Mouse (Mus musculus) stomach, embryonic 16.5 days (tissue): ENCODE results near the gene Gstt4. TPM values are rescaled to one million over a fixed set of nuclear protein-coding genes. Genes with fewer than 3 reads are reported as not detected.
"Not testable (repeated sequence)": the region's sequence is repeated elsewhere in the genome, so short reads cannot be mapped to it uniquely, and the experiment has no call there.

Experiments
- ATAC-seq: fragments of 200-750 bp; cut with Nextera tagmentation; 2 replicates; pipeline ENCODE4 v1.8.0; 2017; ENCODE audit warnings: moderate number of reproducible peaks, moderate TSS enrichment; ENCODE audit not compliant: insufficient read depth, low FRiP score
- H3K27ac ChIP-seq: fragments of 300-500 bp; sonication (generic); 2 replicates; pipeline ENCODE4 v1.5.1; 2014; ENCODE audit warnings: low read length
- H3K27me3 ChIP-seq: fragments of 300-500 bp; sonication (generic); 2 replicates; pipeline ENCODE4 v1.6.1; 2014; ENCODE audit warnings: low read length, control low read depth, mixed read lengths; ENCODE audit not compliant: control insufficient read depth, insufficient read depth
- H3K36me3 ChIP-seq: fragments of 300-500 bp; sonication (generic); 2 replicates; pipeline ENCODE4 v1.6.1; 2014; ENCODE audit warnings: low read length; ENCODE audit not compliant: control insufficient read depth, insufficient read depth
- H3K4me1 ChIP-seq: fragments of 300-500 bp; sonication (generic); 2 replicates; pipeline ENCODE4 v1.6.1; 2014; ENCODE audit warnings: low read length, control low read depth, mixed read lengths; ENCODE audit not compliant: control insufficient read depth, insufficient read depth
- H3K4me2 ChIP-seq: fragments of 300-500 bp; sonication (generic); 2 replicates; pipeline ENCODE4 v1.6.1; 2014; ENCODE audit warnings: low read depth, low read length, mixed read lengths
- H3K4me3 ChIP-seq: fragments of 300-500 bp; sonication (generic); replicated peaks from 2 replicates; pipeline ENCODE4 v1.5.1; 2014; ENCODE audit warnings: mild to moderate bottlenecking, low read length
- H3K9ac ChIP-seq: fragments of 300-500 bp; sonication (generic); 2 replicates; pipeline ENCODE4 v1.6.1; 2014; ENCODE audit warnings: low read length
- H3K9me3 ChIP-seq: fragments of 300-500 bp; sonication (generic); replicated peaks from 2 replicates; pipeline ENCODE4 v1.6.1; 2016; ENCODE audit warnings: low read length, control low read depth; ENCODE audit not compliant: control insufficient read depth
- WGBS: fragments of 180-500 bp; shearing (Covaris S2); extraction: QIAGEN DNeasy Blood & Tissue Kit; methylation state at CpG from one replicate; pipeline ENCODE4 v1.1.7; 2014; 5-methylcytosine and 5-hydroxymethylcytosine counted together
- polyA plus RNA-seq: library from polyadenylated mRNA; unstranded; fragments of >200 nt; fragmentation: Nextera tagmentation; extraction: Ambion mirVana; gene quantifications from 2 replicates; pipeline ENCODE4 v1.2.1, GENCODE M21; 2015

The Gstt4 gene
- polyA plus RNA-seq = not detected in 2 replicates

- H3K36me3 ChIP-seq = no peaks in the 10 kb centered on the region
- no peaks in the 10 kb centered on the region for H3K4me1 ChIP-seq
- H3K27ac ChIP-seq = no peak within 1 kb of the TSS
- H3K4me2 ChIP-seq = no peak within 1 kb of the TSS
- no peak within 1 kb of the TSS for H3K9ac ChIP-seq
- no peaks in the 10 kb centered on the region for H3K27me3 ChIP-seq
- H3K9me3 ChIP-seq = no peaks in the 10 kb centered on the region
- H3K4me3 ChIP-seq = no peak within 1 kb of the TSS
- WGBS = 90% methylated on average over 2 of the region's 2 CpGs
- ATAC-seq = no peak
Measured at GRCm38 (mm10) chr10:75822443-75822842, at the start of gene Gstt4. Gene Gstt4, minus strand, starts transcription at chr10:75822543.

GRCm38 (mm10) chr10:75861587-75861986 is 39.2 kb upstream of the Gstt4 start:
- Histone ChIP-seq H3K27ac (no peak overlapping the region), H3K27me3 (no peaks in the 10 kb centered on the region), H3K36me3 (no peaks in the 10 kb centered on the region), H3K9me3 (no peaks in the 10 kb centered on the region), H3K9ac (no peak overlapping the region), H3K4me3 (no peak overlapping the region), H3K4me2 (no peak overlapping the region), H3K4me1 (peaks cover 18% of the 10 kb centered on the region)
- WGBS = 79% methylated on average over 5 of the region's 5 CpGs
- ATAC-seq = no peak

GRCm38 (mm10) chr10:75860746-75861145 is 38.4 kb upstream of the Gstt4 start:
- no peak for ATAC-seq
- 31% methylated on average over 7 of the region's 7 CpGs for WGBS
- Histone ChIP-seq H3K4me3 (no peak overlapping the region), H3K27ac (peak overlapping the region; percentile 97), H3K36me3 (no peaks in the 10 kb centered on the region), H3K4me1 (peaks cover 18% of the 10 kb centered on the region), H3K4me2 (peak overlapping the region; percentile 74; the same call in 1 of the 2 replicates), H3K9me3 (no peaks in the 10 kb centered on the region), H3K27me3 (no peaks in the 10 kb centered on the region), H3K9ac (peak overlapping the region; percentile 86; the same call in 1 of the 2 replicates)

GRCm38 (mm10) chr10:75859786-75860470 is 37.6 kb upstream of the Gstt4 start, which contains the start of gene Mif:
Gene Mif, minus strand, starts transcription at chr10:75860240.
- Histone ChIP-seq H3K4me1 (peaks cover 18% of the 10 kb centered on the region), H3K9ac (peak within 1 kb of the TSS; percentile 86), H3K27ac (peak within 1 kb of the TSS; percentile 97), H3K4me3 (peak within 1 kb of the TSS; percentile 78), H3K4me2 (peak within 1 kb of the TSS; percentile 74)
- H3K9me3 ChIP-seq, H3K36me3 ChIP-seq, H3K27me3 ChIP-seq: not testable (repeated sequence)
- ATAC-seq = peak; percentile 97
- under 1% methylated on average over 42 of the region's 46 CpGs for WGBS

DNA sequence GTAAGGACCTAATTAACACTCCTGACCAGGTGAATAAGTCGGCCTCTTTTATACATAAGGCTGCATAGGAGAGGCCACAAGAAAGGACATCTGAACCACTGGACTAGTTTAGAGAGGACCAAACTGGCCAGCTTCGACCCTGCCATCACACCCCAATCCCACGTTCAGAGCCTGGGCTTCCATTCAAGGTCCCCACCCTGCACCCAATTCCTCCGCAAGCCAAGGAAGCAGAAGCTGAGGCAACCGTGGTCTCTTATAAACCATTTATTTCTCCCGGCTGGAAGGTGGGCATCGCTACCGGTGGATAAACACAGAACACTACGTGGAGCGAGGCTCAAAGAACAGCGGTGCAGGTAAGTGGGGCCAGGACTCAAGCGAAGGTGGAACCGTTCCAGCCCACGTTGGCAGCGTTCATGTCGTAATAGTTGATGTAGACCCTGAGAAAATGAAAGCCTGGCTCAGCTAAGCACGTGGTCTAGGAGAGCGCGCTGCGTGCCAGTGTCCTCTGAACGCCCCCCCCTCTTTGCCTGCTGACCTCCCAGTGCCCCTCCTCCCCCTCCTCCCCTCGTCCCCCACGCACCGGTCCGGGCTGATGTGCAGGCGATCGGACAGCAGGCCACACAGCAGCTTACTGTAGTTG is 36.9 kb upstream of the Gstt4 start:
- peak overlapping the region; percentile 97 for H3K27ac ChIP-seq
- peaks cover 18% of the 10 kb centered on the region for H3K4me1 ChIP-seq
- H3K36me3 ChIP-seq = no peaks in the 10 kb centered on the region
- no peaks in the 10 kb centered on the region for H3K27me3 ChIP-seq
- WGBS = 2% methylated on average over 27 of the region's 27 CpGs
- ATAC-seq = peak; percentile 55
- no peaks in the 10 kb centered on the region for H3K9me3 ChIP-seq
- peak overlapping the region; percentile 78 for H3K4me3 ChIP-seq
- peak overlapping the region; percentile 74 for H3K4me2 ChIP-seq
- peak overlapping the region; percentile 86 for H3K9ac ChIP-seq

GRCm38 (mm10) chr10:75857598-75857997 is 35.3 kb upstream of the Gstt4 start:
- Histone ChIP-seq H3K4me3 (no peak overlapping the region), H3K27ac (no peak overlapping the region), H3K9ac (0 out of 2 replicates have a peak overlapping the region, but pooled peaks have one; percentile 6), H3K4me2 (no peak overlapping the region), H3K9me3 (no peaks in the 10 kb centered on the region), H3K36me3 (no peaks in the 10 kb centered on the region), H3K27me3 (no peaks in the 10 kb centered on the region), H3K4me1 (peaks cover 18% of the 10 kb centered on the region)
- 86% methylated on average over 4 of the region's 4 CpGs for WGBS
- ATAC-seq = no peak

- no peaks in the 10 kb centered on the region for H3K27me3 ChIP-seq
- peaks cover 18% of the 10 kb centered on the region for H3K4me1 ChIP-seq
- no peak overlapping the region for H3K4me2 ChIP-seq
- H3K9ac ChIP-seq = 0 out of 2 replicates have a peak overlapping the region, but pooled peaks have one; percentile 35
- 83% methylated on average over 3 of the region's 3 CpGs for WGBS
- no peak overlapping the region for H3K4me3 ChIP-seq
- H3K27ac ChIP-seq = no peak overlapping the region
- H3K9me3 ChIP-seq = no peaks in the 10 kb centered on the region
- H3K36me3 ChIP-seq = no peaks in the 10 kb centered on the region
- no peak for ATAC-seq
Measured at GRCm38 (mm10) chr10:75856976-75857375, 34.6 kb upstream of the Gstt4 start.

- H3K36me3 ChIP-seq = no peaks in the 10 kb centered on the region
- H3K4me1 ChIP-seq = peaks cover 18% of the 10 kb centered on the region
- H3K4me2 ChIP-seq = no peak overlapping the region
- no peak for ATAC-seq
- H3K9ac ChIP-seq = no peak overlapping the region
- no peaks in the 10 kb centered on the region for H3K27me3 ChIP-seq
- H3K9me3 ChIP-seq = no peaks in the 10 kb centered on the region
- WGBS = 76% methylated on average over 11 of the region's 11 CpGs
- H3K4me3 ChIP-seq = no peak overlapping the region
- no peak overlapping the region for H3K27ac ChIP-seq
Measured at GRCm38 (mm10) chr10:75856155-75856907, 34.0 kb upstream of the Gstt4 start.
